Mouse (Mus musculus): ENCODE data around the gene Ube2g2. TPM values are rescaled to one million over a fixed set of nuclear protein-coding genes. Genes with fewer than 3 reads are reported as not detected.

Gene Ube2g2
- polyA plus RNA-seq, 1 experiment from 2014 or later: 50.9 TPM

GRCm38 (mm10) chr10:77616926-77617325 is 5.1 kb upstream of the Ube2g2 start:
- Histone ChIP-seq H3K36me3 (ENCODE audit: insufficient read depth) (peaks cover 72% of the 10 kb centered on the region), H3K4me2 (no peak overlapping the region), H3K27ac (ENCODE audit: low read depth) (no peak overlapping the region), H3K27me3 (ENCODE audit: insufficient read depth, low read length) (no peaks in the 10 kb centered on the region), H3K4me3 (ENCODE audit: low read depth, low read length) (no peak overlapping the region), H3K9me3 (ENCODE audit: low read depth, low read length) (no peaks in the 10 kb centered on the region), H3K4me1 (ENCODE audit: insufficient read depth) (no peaks in the 10 kb centered on the region), H3K9ac (no peak overlapping the region)
- no peak for ATAC-seq (ENCODE audit: insufficient read depth)
- WGBS: 91% methylated on average over 7 of the region's 7 CpGs
- TF ChIP-seq CTCF (IDR thresholded peaks at IDR 0.05; ENCODE audit: low read depth): no peak
- no peak for DNase-seq

GRCm38 (mm10) chr10:77621546-77621945 is 529 bp upstream of the Ube2g2 start:
- peak overlapping the region; percentile 99 for H3K4me3 ChIP-seq (ENCODE audit: low read depth, low read length)
- ATAC-seq (ENCODE audit: insufficient read depth) (no peak), DNase-seq (no peak)
- peaks cover 34% of the 10 kb centered on the region for H3K36me3 ChIP-seq (ENCODE audit: insufficient read depth)
- WGBS: 74% methylated on average over 8 of the region's 8 CpGs
- peak overlapping the region; percentile 97 for H3K9ac ChIP-seq
- peak overlapping the region; percentile 91 for H3K4me2 ChIP-seq
- no peaks in the 10 kb centered on the region for H3K27me3 ChIP-seq (ENCODE audit: insufficient read depth, low read length)
- peaks cover 8% of the 10 kb centered on the region; the same call in 1 of the 2 replicates for H3K4me1 ChIP-seq (ENCODE audit: insufficient read depth)
- no peak for TF ChIP-seq CTCF (IDR thresholded peaks at IDR 0.05; ENCODE audit: low read depth)
- H3K9me3 ChIP-seq (ENCODE audit: low read depth, low read length): no peaks in the 10 kb centered on the region
- peak overlapping the region; percentile 96 for H3K27ac ChIP-seq (ENCODE audit: low read depth)

GRCm38 (mm10) chr10:77623069-77623492 is 1.0 kb downstream of the Ube2g2 start:
- WGBS: 11% methylated on average over 8 of the region's 8 CpGs
- DNase-seq: peak; percentile 65
- peaks cover 20% of the 10 kb centered on the region for H3K36me3 ChIP-seq (ENCODE audit: insufficient read depth)
- H3K4me2 ChIP-seq: peak overlapping the region; percentile 91
- H3K4me1 ChIP-seq (ENCODE audit: insufficient read depth): peaks cover 8% of the 10 kb centered on the region; the same call in 1 of the 2 replicates
- no peak for ATAC-seq (ENCODE audit: insufficient read depth)
- peak overlapping the region; percentile 96; the same call in 1 of the 2 replicates for H3K27ac ChIP-seq (ENCODE audit: low read depth)
- no peaks in the 10 kb centered on the region for H3K9me3 ChIP-seq (ENCODE audit: low read depth, low read length)
- H3K4me3 ChIP-seq (ENCODE audit: low read depth, low read length): peak overlapping the region; percentile 99
- H3K9ac ChIP-seq: peak overlapping the region; percentile 97
- TF ChIP-seq CTCF (IDR thresholded peaks at IDR 0.05; ENCODE audit: low read depth): peak; percentile 13; the same call in 1 of the 2 replicates
- H3K27me3 ChIP-seq (ENCODE audit: insufficient read depth, low read length): no peaks in the 10 kb centered on the region

- H3K27ac ChIP-seq (ENCODE audit: low read depth): no peak overlapping the region
- ATAC-seq (ENCODE audit: insufficient read depth): no peak
- H3K9me3 ChIP-seq (ENCODE audit: low read depth, low read length): no peaks in the 10 kb centered on the region
- DNase-seq: no peak
- WGBS: 85% methylated on average over 10 of the region's 10 CpGs
- no peak for TF ChIP-seq CTCF (IDR thresholded peaks at IDR 0.05; ENCODE audit: low read depth)
- peaks cover 12% of the 10 kb centered on the region; the same call in 1 of the 2 replicates for H3K36me3 ChIP-seq (ENCODE audit: insufficient read depth)
- no peaks in the 10 kb centered on the region for H3K27me3 ChIP-seq (ENCODE audit: insufficient read depth, low read length)
- H3K9ac ChIP-seq: 0 out of 2 replicates have a peak overlapping the region, but pooled peaks have one; percentile 97
- H3K4me3 ChIP-seq (ENCODE audit: low read depth, low read length): peak overlapping the region; percentile 99
- H3K4me2 ChIP-seq: peak overlapping the region; percentile 91
- H3K4me1 ChIP-seq (ENCODE audit: insufficient read depth): peaks cover 8% of the 10 kb centered on the region; the same call in 1 of the 2 replicates
Observed at GRCm38 (mm10) chr10:77623639-77624400, 1.7 kb downstream of the Ube2g2 start.

GRCm38 (mm10) chr10:77624570-77624995 is 2.5 kb downstream of the Ube2g2 start:
- H3K9me3 ChIP-seq (ENCODE audit: low read depth, low read length): no peaks in the 10 kb centered on the region
- WGBS: 68% methylated on average over 7 of the region's 7 CpGs
- 0 out of 2 replicates have a peak overlapping the region, but pooled peaks have one; percentile 10 for H3K4me2 ChIP-seq
- H3K27ac ChIP-seq (ENCODE audit: low read depth): no peak overlapping the region
- TF ChIP-seq CTCF (IDR thresholded peaks at IDR 0.05; ENCODE audit: low read depth): no peak
- H3K36me3 ChIP-seq (ENCODE audit: insufficient read depth): 0 out of 2 replicates have a peak, but pooled peaks cover 9% of the 10 kb centered on the region
- H3K4me1 ChIP-seq (ENCODE audit: insufficient read depth): peaks cover 8% of the 10 kb centered on the region; the same call in 1 of the 2 replicates
- DNase-seq (no peak), ATAC-seq (ENCODE audit: insufficient read depth) (no peak)
- no peaks in the 10 kb centered on the region for H3K27me3 ChIP-seq (ENCODE audit: insufficient read depth, low read length)
- no peak overlapping the region; the same call in 1 of the 2 replicates for H3K9ac ChIP-seq
- no peak overlapping the region for H3K4me3 ChIP-seq (ENCODE audit: low read depth, low read length)

DNA sequence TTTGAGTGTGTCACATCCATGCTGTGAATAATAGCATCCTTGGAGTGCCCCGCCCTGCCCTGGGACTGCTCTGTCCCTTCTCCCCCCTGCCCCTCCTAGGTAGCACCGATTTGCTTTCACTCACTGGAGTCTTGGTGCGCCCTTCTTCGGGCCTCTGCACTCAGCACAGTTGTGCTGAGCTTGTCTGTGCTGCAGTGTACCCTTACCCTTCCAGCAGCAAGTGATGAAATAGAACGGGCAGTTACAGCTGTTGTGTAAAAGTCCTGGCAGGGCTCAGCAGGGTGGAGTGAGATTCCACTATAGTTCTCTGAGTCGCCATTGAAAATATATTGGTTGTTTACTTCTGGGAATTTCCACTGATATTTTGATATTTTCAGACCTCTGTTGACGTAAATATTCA is 4.0 kb downstream of the Ube2g2 start:
- Histone ChIP-seq H3K4me1 (ENCODE audit: insufficient read depth) (peaks cover 8% of the 10 kb centered on the region; the same call in 1 of the 2 replicates), H3K27ac (ENCODE audit: low read depth) (no peak overlapping the region), H3K4me3 (ENCODE audit: low read depth, low read length) (no peak overlapping the region), H3K36me3 (ENCODE audit: insufficient read depth) (peaks cover 10% of the 10 kb centered on the region), H3K9me3 (ENCODE audit: low read depth, low read length) (no peaks in the 10 kb centered on the region), H3K4me2 (no peak overlapping the region), H3K9ac (no peak overlapping the region), H3K27me3 (ENCODE audit: insufficient read depth, low read length) (no peaks in the 10 kb centered on the region)
- 76% methylated on average over 7 of the region's 7 CpGs for WGBS
- DNase-seq (no peak), ATAC-seq (ENCODE audit: insufficient read depth) (no peak)
- TF ChIP-seq CTCF (IDR thresholded peaks at IDR 0.05; ENCODE audit: low read depth): no peak

DNA sequence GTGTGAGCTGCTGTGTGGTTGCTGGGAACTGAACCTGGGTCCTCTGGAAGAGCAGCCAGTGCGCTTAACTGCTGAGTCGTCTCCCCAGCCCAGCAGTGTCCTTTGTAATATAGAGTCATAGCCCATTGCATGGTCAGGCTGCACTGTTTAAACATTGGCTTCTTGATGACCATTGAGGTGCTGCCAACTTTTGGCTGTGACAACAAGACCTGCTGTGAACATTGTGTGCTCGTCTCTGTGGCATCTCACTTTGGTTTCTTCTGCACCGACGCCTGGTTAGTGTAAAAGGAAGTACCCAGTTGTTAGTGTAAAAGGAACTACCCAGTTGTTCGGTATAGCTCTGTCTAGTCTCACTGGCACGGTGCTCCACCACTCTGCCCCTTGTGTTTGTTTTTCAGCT is 4.5 kb downstream of the Ube2g2 start:
- Histone ChIP-seq H3K9me3 (ENCODE audit: low read depth, low read length) (no peaks in the 10 kb centered on the region), H3K27ac (ENCODE audit: low read depth) (no peak overlapping the region), H3K4me1 (ENCODE audit: insufficient read depth) (peaks cover 8% of the 10 kb centered on the region; the same call in 1 of the 2 replicates), H3K27me3 (ENCODE audit: insufficient read depth, low read length) (no peaks in the 10 kb centered on the region), H3K4me3 (ENCODE audit: low read depth, low read length) (no peak overlapping the region), H3K36me3 (ENCODE audit: insufficient read depth) (peaks cover 15% of the 10 kb centered on the region), H3K9ac (no peak overlapping the region), H3K4me2 (no peak overlapping the region)
- 68% methylated on average over 7 of the region's 7 CpGs for WGBS
- no peak for DNase-seq
- TF ChIP-seq CTCF (IDR thresholded peaks at IDR 0.05; ENCODE audit: low read depth): no peak
- ATAC-seq (ENCODE audit: insufficient read depth): no peak
